Mouse (Mus musculus) liver, embryonic 15.5 days (tissue): Measurements from ENCODE around the gene Satb2. TPM values are rescaled to one million over a fixed set of nuclear protein-coding genes. Genes with fewer than 3 reads are reported as not detected.

ENCODE experiments used
- ATAC-seq: fragments of 200-750 bp; cut with Nextera tagmentation; 2 replicates; pipeline ENCODE4 v1.8.0; 2017; ENCODE audit warnings: moderate number of reproducible peaks, mild to moderate bottlenecking, moderate library complexity; ENCODE audit not compliant: insufficient read depth
- H3K27ac ChIP-seq: fragments of 300-500 bp; sonication (generic); replicated peaks from 2 replicates; pipeline ENCODE4 v1.5.1; 2015; ENCODE audit warnings: mild to moderate bottlenecking, inconsistent platforms
- H3K27me3 ChIP-seq: fragments of 300-500 bp; sonication (generic); 2 replicates; pipeline ENCODE4 v1.6.1; 2015; ENCODE audit warnings: mild to moderate bottlenecking, inconsistent platforms
- H3K36me3 ChIP-seq: fragments of 300-500 bp; sonication (generic); replicated peaks from 2 replicates; pipeline ENCODE4 v1.6.1; 2015; ENCODE audit warnings: moderate library complexity, mild to moderate bottlenecking, inconsistent platforms
- H3K4me1 ChIP-seq: fragments of 300-500 bp; sonication (generic); replicated peaks from 2 replicates; pipeline ENCODE4 v1.6.1; 2015; ENCODE audit warnings: inconsistent platforms
- H3K4me2 ChIP-seq: fragments of 300-500 bp; sonication (generic); 2 replicates; pipeline ENCODE4 v1.6.1; 2015; ENCODE audit warnings: moderate library complexity, mild to moderate bottlenecking, inconsistent platforms
- H3K4me3 ChIP-seq: fragments of 300-500 bp; sonication (generic); replicated peaks from 2 replicates; pipeline ENCODE4 v1.5.1; 2015; ENCODE audit warnings: mild to moderate bottlenecking, inconsistent platforms
- H3K9ac ChIP-seq: fragments of 300-500 bp; sonication (generic); 2 replicates; pipeline ENCODE4 v1.6.1; 2015; ENCODE audit warnings: moderate library complexity, mild to moderate bottlenecking, inconsistent platforms
- H3K9me3 ChIP-seq: fragments of 300-500 bp; sonication (generic); replicated peaks from 2 replicates; pipeline ENCODE4 v1.6.1; 2016; ENCODE audit warnings: inconsistent platforms
- WGBS: fragments of 180-500 bp; shearing (Covaris S2); methylation state at CpG from one replicate; pipeline ENCODE4 v1.1.7; 2015; ENCODE audit warnings: mixed read lengths; ENCODE audit not compliant: insufficient replicate concordance; 5-methylcytosine and 5-hydroxymethylcytosine counted together
- polyA plus RNA-seq: library from polyadenylated mRNA; unstranded; fragments of >200 nt; fragmentation: Nextera tagmentation; extraction: Ambion mirVana; gene quantifications from 2 replicates; pipeline ENCODE4 v1.2.1, GENCODE M21; 2015

The Satb2 gene
- polyA plus RNA-seq, 1 experiment from 2014 or later: 0.02 TPM

DNA sequence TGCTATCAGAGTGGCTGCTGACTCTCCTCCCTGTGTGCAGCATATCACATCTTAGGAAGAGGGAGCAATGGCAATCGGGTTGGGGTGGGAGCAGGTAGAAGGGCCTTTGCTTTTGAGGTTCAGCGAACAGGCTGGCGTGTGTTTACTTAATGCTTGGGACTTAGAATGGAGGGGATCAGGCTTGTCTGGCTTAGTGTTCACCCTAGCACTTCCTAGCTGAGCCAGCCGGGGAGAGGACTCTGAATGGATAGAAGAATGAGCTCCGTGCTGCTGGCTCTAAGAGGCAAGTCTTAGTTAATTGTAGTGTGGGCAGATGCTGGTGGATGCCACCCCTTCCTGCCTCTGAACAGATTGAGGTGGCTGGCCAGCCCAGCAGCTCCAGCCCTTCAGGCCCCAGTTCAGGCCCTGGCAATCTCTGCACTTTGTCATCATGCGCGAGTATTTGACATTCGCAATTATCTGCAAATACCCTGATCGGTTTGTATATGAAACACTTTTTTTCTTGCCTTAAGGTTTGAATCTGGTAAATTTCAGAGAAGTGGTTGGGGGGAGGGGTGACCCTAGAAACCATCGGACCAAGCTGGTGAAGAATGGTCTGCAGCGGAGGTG lies 3.6 kb upstream of the Satb2 start:
- H3K9me3 ChIP-seq: no peaks in the 10 kb centered on the region
- no peak for ATAC-seq
- H3K4me3 ChIP-seq: no peak overlapping the region
- peaks cover 88% of the 10 kb centered on the region for H3K27me3 ChIP-seq
- H3K36me3 ChIP-seq: no peaks in the 10 kb centered on the region
- H3K4me2 ChIP-seq: no peak overlapping the region
- 5% methylated on average over 11 of the region's 11 CpGs for WGBS
- no peak overlapping the region for H3K9ac ChIP-seq
- no peaks in the 10 kb centered on the region for H3K4me1 ChIP-seq
- no peak overlapping the region for H3K27ac ChIP-seq

DNA sequence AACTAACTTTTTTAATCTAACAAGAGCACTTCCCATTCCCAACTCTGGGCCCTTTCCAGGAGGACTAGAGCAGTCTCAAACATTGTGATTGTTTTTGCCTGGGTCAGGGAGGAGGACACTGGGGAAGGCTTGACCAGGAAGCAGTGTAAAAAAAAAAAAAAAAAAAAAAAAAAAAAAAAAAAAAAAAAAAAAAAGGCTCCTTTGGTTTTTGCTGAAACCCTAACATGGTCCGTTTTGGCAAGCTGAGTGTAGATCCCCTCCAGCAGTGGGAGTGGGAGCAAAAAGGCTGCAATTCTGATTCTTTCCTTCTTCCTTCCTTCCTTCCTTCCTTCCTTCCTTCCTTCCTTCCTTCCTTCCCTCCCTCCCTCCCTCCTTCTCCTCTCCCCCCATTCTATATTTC lies 3.1 kb upstream of the Satb2 start:
- 0% methylated on average over 1 of the region's 1 CpGs for WGBS
- ATAC-seq: no peak
- Histone ChIP-seq H3K9me3 (no peaks in the 10 kb centered on the region), H3K27ac (no peak overlapping the region), H3K4me3 (no peak overlapping the region), H3K9ac (no peak overlapping the region), H3K36me3 (no peaks in the 10 kb centered on the region), H3K27me3 (peaks cover 93% of the 10 kb centered on the region), H3K4me1 (no peaks in the 10 kb centered on the region), H3K4me2 (no peak overlapping the region)

DNA sequence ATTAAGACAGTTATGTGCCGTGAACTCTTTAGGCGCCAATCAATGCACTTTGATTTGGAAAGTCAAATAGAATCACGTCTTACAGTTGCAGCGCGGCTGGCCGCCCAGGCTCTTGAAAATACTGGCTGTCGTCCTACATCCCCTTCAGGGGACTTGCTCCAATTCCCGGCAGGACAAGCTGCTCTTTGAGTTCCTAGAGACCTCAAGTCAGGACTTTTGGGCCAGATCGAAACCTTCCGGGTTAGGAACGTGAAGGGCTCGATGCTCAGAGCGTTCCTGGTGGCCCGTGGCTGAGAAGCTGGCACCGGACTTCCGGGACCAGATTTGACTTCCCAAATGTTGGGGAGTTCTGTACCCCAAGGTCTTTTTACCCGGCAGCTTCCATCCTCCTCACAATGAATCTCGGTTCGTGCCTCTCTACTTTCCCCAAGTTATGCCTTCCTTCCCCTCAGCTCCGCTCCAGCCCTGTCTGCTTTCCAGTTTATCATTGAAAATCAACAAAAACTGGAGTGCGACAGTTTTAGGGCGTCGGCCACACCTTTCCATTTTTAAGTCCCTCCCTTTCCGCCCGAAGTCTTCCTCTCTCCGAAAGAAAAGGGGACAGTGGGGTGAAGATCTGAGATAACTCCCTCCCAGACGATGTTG lies 2.3 kb upstream of the Satb2 start:
- H3K4me3 ChIP-seq: no peak overlapping the region

DNA sequence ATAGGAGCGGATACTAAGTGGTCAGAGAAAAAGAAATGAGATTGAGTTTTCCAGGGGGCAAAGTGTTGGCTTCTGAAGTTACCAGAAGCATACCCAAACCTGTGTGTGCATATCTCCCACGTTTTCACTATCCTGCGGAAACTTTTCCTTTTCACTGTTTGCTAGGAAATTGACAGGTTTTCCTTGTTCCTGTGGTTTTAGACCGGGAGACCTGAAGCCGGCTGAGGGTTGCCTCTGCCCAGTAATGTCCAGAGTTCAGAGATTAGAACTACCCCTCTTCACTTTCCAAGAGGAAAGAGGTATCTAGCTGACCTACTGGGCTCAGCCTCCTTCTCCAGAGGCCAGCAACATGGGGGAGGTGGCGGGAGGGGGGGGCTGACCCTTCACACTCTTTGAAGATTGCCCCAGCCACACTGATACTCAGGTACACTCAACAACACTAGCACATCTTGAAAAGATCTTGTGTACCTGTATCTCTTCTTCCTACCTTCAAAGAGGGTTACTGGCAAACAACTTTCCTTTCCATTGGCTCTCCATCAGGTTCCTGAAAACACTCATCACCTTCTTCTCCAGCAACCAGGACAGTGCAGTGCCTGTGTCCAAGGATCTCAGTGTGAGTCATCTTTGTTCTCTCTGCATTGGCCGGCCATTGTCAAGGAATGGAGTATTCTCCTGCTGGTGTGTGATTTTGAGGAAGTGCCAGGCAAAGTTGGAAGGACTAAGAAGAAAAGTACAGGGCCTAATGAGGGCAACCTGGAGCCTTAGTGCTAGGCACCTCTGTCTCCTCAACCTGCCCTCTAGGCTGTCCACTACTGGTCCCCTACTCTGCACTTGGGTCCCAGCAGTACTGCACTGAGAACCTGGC lies 1.3 kb upstream of the Satb2 start:
- Histone ChIP-seq H3K36me3 (no peaks in the 10 kb centered on the region), H3K4me1 (no peaks in the 10 kb centered on the region), H3K9me3 (no peaks in the 10 kb centered on the region), H3K9ac (no peak overlapping the region), H3K4me2 (no peak overlapping the region), H3K27me3 (peaks cover 94% of the 10 kb centered on the region), H3K27ac (no peak overlapping the region), H3K4me3 (no peak overlapping the region)
- 2% methylated on average over 7 of the region's 7 CpGs for whole genome bisulfite sequencing
- ATAC-seq: no peak

More for the DNA sequence above, 2.3 kb upstream of the Satb2 start:
- Histone ChIP-seq H3K4me2 (peak overlapping the region; percentile 27; the same call in 1 of the 2 replicates), H3K9ac (no peak overlapping the region), H3K4me1 (no peaks in the 10 kb centered on the region), H3K9me3 (no peaks in the 10 kb centered on the region), H3K27me3 (peaks cover 96% of the 10 kb centered on the region), H3K27ac (no peak overlapping the region), H3K36me3 (no peaks in the 10 kb centered on the region)
- under 1% methylated on average over 27 of the region's 27 CpGs for WGBS
- ATAC-seq: no peak

DNA sequence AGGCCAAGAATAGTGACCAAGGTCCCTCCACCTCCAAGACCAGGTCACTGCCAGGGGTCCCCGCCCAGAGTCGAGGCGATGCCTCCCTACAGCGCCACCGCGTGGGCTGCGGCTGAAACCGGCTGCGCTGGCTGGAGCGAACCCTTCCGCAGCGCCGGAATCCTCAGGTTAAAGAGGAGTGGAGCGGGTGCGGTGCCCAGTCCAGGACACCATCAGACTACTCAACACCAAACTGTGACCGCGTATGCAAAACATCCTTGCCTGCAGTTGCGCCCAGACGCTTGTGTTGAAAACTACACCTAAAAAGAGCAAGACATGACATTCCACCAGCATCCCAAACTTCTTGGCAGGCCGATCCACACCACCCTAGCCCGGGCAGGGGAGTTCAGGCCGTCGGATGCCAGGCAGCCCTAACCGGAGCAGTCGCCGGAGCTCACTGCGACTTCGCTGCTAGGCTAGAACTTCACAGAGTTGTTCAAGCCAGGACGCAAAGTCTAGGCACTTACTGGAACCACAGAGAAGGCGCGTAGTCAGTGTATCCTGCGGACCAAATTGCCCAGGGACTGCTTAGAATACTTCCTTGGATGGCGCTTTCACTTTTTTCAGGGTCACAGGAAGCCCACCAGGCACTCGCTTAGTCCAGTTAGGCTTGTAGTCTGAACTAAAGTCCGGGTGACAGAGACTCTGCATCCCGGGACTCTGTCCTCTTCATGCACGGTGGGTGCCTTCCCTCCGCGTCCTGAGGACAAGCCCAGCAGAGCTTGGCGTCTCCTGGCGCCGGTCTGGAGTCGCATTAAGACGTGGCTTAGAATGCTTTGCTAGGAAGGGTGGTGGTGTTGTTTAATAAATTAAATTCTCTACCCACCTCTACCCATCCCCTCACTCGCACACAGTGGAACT lies 999 bp downstream of the Satb2 start:
- no peak overlapping the region for H3K4me3 ChIP-seq
- H3K9ac ChIP-seq: no peak overlapping the region
- no peak overlapping the region for H3K27ac ChIP-seq
- H3K4me2 ChIP-seq: 0 out of 2 replicates have a peak overlapping the region, but pooled peaks have one; percentile 3
- H3K36me3 ChIP-seq: no peaks in the 10 kb centered on the region
- peaks cover 92% of the 10 kb centered on the region for H3K27me3 ChIP-seq
- WGBS: under 1% methylated on average over 45 of the region's 45 CpGs
- no peaks in the 10 kb centered on the region for H3K4me1 ChIP-seq
- no peaks in the 10 kb centered on the region for H3K9me3 ChIP-seq
- ATAC-seq: no peak

DNA sequence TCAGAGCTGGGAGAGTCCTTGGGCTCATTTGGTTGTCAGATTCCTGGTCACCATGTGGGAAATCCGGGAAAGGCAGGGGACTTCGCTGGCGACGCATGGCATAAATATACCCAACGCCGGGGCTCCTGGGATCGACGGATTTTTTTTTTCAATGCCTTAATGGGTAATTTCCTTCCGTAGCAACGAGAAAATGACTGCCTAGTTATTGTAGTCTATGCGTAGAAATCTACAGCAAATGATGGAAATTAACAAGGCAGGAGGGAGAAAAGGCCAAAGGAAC lies 1.7 kb downstream of the Satb2 start:
- Histone ChIP-seq H3K4me2 (0 out of 2 replicates have a peak overlapping the region, but pooled peaks have one; percentile 3), H3K27me3 (peaks cover 92% of the 10 kb centered on the region), H3K9ac (no peak overlapping the region), H3K36me3 (no peaks in the 10 kb centered on the region), H3K9me3 (no peaks in the 10 kb centered on the region), H3K27ac (no peak overlapping the region), H3K4me1 (peaks cover 4% of the 10 kb centered on the region; the same call in 1 of the 2 replicates), H3K4me3 (no peak overlapping the region)
- 1% methylated on average over 11 of the region's 11 CpGs for WGBS
- ATAC-seq: no peak

DNA sequence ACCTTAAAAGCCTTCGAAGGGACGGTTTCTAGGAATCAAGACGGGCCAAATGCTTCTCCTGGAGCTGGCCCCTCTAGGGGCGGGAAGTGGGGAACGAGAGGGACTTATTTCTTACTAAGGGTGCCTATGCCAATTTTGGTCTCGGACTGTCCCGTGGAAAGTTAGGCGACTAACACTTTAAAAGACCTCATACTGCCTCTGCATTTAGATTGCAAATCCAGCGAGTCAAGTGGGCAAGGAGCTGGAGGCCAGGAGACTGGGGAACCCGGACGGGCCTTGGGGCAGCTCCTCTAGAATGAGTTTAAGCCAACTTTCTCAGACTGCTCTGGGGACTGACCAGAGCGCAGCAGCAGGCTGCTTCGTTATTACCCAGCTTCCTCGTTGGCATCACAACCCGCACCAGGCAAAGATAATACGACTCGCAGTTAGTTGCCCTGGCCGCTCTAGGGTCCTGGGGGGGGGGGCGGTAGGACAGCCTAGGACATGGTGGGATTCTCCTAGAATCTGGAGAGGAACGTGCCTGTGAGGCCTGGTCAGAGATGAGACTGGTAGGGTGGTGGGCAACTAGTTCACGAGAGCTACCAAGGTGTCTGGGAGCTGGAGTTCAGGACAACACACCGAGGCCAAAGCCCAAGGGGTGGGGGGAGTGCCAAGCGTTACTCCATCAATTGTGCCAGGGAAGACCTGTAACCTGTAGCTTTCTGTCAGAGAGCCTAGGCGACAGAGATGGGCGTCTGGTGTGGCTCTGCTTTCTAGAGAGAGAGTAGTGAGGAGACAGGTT lies 2.2 kb downstream of the Satb2 start:
- 1% methylated on average over 25 of the region's 25 CpGs for WGBS
- H3K27me3 ChIP-seq: peaks cover 92% of the 10 kb centered on the region

DNA sequence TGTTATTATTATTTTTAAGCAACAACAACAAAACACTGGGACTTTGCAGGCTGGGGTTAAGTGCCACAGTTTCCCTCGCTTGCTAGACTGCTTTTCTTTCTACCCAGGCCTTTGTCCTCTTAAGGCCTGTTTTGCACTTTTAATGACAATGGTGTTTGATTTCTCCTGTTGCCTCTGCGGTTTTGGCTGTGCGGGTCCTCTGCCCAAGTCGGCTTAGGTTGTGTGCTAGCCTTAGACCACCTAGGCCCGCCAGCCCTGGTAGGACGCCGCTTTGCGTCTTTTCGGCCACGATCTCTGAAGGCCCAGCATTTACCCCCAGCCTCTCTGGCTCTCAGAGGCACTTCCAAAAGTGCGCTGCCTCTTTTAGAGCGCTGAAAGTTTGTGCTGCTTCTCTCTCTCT lies 2.9 kb downstream of the Satb2 start:
- Histone ChIP-seq H3K27me3 (peaks cover 92% of the 10 kb centered on the region), H3K4me3 (no peak overlapping the region), H3K4me1 (peaks cover 15% of the 10 kb centered on the region; the same call in 1 of the 2 replicates), H3K9me3 (no peaks in the 10 kb centered on the region), H3K36me3 (no peaks in the 10 kb centered on the region), H3K4me2 (no peak overlapping the region), H3K27ac (no peak overlapping the region), H3K9ac (no peak overlapping the region)
- no peak for ATAC-seq
- WGBS: 3% methylated on average over 12 of the region's 12 CpGs

More for the DNA sequence above, 2.2 kb downstream of the Satb2 start:
- Histone ChIP-seq H3K36me3 (no peaks in the 10 kb centered on the region), H3K9ac (no peak overlapping the region), H3K9me3 (no peaks in the 10 kb centered on the region), H3K27ac (no peak overlapping the region), H3K4me3 (no peak overlapping the region), H3K4me1 (peaks cover 10% of the 10 kb centered on the region; the same call in 1 of the 2 replicates), H3K4me2 (no peak overlapping the region)
- no peak for ATAC-seq

DNA sequence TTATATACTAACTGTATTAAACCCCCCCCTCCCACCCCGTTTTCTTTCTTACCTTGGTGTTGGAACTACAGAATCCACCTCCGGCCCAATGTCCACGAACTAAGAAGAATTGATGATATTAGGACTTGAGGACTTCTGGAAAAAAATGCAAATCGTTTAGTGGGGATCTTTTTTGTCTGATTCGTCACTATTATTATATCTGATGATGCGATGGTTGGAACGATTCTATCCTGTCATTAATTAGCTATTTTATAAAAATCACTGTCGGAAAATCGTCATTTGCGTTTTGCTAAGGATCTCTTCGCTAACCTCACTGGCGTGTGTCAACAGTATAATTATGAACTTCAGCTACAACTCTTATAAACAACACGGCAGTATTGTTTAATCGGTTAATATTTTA lies 4.3 kb downstream of the Satb2 start:
- 5% methylated on average over 14 of the region's 14 CpGs for WGBS
- H3K27me3 ChIP-seq: peaks cover 92% of the 10 kb centered on the region
- H3K4me2 ChIP-seq: no peak overlapping the region
- H3K4me3 ChIP-seq: no peak overlapping the region
- H3K4me1 ChIP-seq: peaks cover 15% of the 10 kb centered on the region
- no peak for ATAC-seq
- H3K9me3 ChIP-seq: no peaks in the 10 kb centered on the region
- H3K36me3 ChIP-seq: no peaks in the 10 kb centered on the region
- H3K9ac ChIP-seq: no peak overlapping the region
- no peak overlapping the region for H3K27ac ChIP-seq

DNA sequence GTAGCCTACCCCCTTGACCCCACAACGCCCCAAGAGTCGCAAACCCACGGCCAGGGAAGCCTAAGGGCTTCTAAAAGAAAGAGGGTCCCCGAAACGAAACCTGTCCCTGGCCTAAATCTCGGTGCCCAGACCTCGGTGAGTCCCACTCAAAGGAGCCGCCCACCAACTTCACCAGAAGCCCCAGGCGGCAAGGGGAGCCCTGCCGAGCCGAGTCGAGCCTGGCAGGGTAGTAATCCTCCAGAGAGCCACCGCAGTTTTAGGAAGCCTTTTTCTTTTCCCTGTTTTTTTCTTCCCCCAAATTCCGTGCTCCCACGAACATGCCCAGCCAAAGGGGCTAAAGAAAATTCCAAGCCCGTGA lies 4.9 kb downstream of the Satb2 start:
- Histone ChIP-seq H3K4me1 (peaks cover 15% of the 10 kb centered on the region), H3K36me3 (no peaks in the 10 kb centered on the region), H3K9me3 (no peaks in the 10 kb centered on the region), H3K9ac (no peak overlapping the region), H3K4me2 (peak overlapping the region; percentile 78), H3K27ac (no peak overlapping the region), H3K27me3 (peaks cover 96% of the 10 kb centered on the region), H3K4me3 (peak overlapping the region; percentile 61)
- whole genome bisulfite sequencing: 1% methylated on average over 16 of the region's 16 CpGs
- ATAC-seq: no peak
